ENCODE assay signal across 8 mouse cellular contexts in genomic region chr11:116695194-116695880, GRCm38 (mm10). TPM values are rescaled to one million over a fixed set of nuclear protein-coding genes. Genes with fewer than 3 reads are reported as not detected.
DNase-seq lines count a peak whose midpoint lies in the region; ATAC-seq and TF ChIP-seq lines count a peak whose summit lies in the region.

No protein-coding gene starts in this region.

- H3K9me3 ChIP-seq in forebrain, embryonic 13.5 days (replicated peaks): no peaks in the 10 kb centered on the region
- H3K9me3 ChIP-seq in forebrain, embryonic 16.5 days (ENCODE audit: control insufficient read depth, low read length): no peaks in the 10 kb centered on the region
- no peaks in the 10 kb centered on the region for H3K9me3 ChIP-seq in E14TG2a.4 (ENCODE audit: low read length)
- H3K9me3 ChIP-seq in heart, embryonic 11.5 days (replicated peaks; ENCODE audit: control insufficient read depth, low read length): no peaks in the 10 kb centered on the region
- no peaks in the 10 kb centered on the region for H3K9me3 ChIP-seq in forebrain, embryonic 14.5 days (replicated peaks; ENCODE audit: control insufficient read depth, low read length)

- H3K4me3 ChIP-seq in forebrain, embryonic 13.5 days: no peak overlapping the region
- H3K4me3 ChIP-seq in forebrain, embryonic 16.5 days (replicated peaks; ENCODE audit: low read length): no peak overlapping the region
- H3K4me3 ChIP-seq in E14TG2a.4 (replicated peaks; ENCODE audit: low read length): peak overlapping the region; percentile 84
- peak overlapping the region; percentile 44; the same call in 1 of the 2 replicates for H3K4me3 ChIP-seq in heart, embryonic 11.5 days (ENCODE audit: low read depth, low read length)
- no peak overlapping the region for H3K4me3 ChIP-seq in forebrain, embryonic 14.5 days (ENCODE audit: low read depth, low read length)

- no peaks in the 10 kb centered on the region for H3K36me3 ChIP-seq in forebrain, embryonic 13.5 days (ENCODE audit: poor library complexity, severe bottlenecking)
- no peaks in the 10 kb centered on the region for H3K36me3 ChIP-seq in forebrain, embryonic 16.5 days (ENCODE audit: control insufficient read depth, insufficient read depth)
- peaks cover 20% of the 10 kb centered on the region for H3K36me3 ChIP-seq in E14TG2a.4 (ENCODE audit: insufficient read depth, low read length)
- H3K36me3 ChIP-seq in heart, embryonic 11.5 days (ENCODE audit: control insufficient read depth, insufficient read depth, low read length): no peaks in the 10 kb centered on the region
- H3K36me3 ChIP-seq in forebrain, embryonic 14.5 days (ENCODE audit: control insufficient read depth, insufficient read depth, low read length): no peaks in the 10 kb centered on the region

- WGBS in forebrain, embryonic 13.5 days: 17% methylated on average over 23 of the region's 23 CpGs
- WGBS in forebrain, embryonic 16.5 days: 16% methylated on average over 23 of the region's 23 CpGs
- WGBS in heart, embryonic 11.5 days (ENCODE audit: insufficient replicate concordance): 28% methylated on average over 23 of the region's 23 CpGs
- WGBS in forebrain, embryonic 14.5 days: 17% methylated on average over 23 of the region's 23 CpGs

- H3K9ac ChIP-seq in forebrain, embryonic 13.5 days: no peak overlapping the region
- H3K9ac ChIP-seq in forebrain, embryonic 16.5 days (replicated peaks; ENCODE audit: low read depth, low read length): no peak overlapping the region
- no peak overlapping the region for H3K9ac ChIP-seq in heart, embryonic 11.5 days (ENCODE audit: low read depth, low read length)
- no peak overlapping the region for H3K9ac ChIP-seq in forebrain, embryonic 14.5 days (ENCODE audit: low read length)

- H3K4me1 ChIP-seq in forebrain, embryonic 13.5 days: peaks cover 19% of the 10 kb centered on the region
- peaks cover 11% of the 10 kb centered on the region for H3K4me1 ChIP-seq in forebrain, embryonic 16.5 days (replicated peaks; ENCODE audit: control insufficient read depth, insufficient read depth, low read length)
- H3K4me1 ChIP-seq in E14TG2a.4 (replicated peaks; ENCODE audit: low read depth, low read length): peaks cover 78% of the 10 kb centered on the region
- peaks cover 7% of the 10 kb centered on the region; the same call in 1 of the 2 replicates for H3K4me1 ChIP-seq in heart, embryonic 11.5 days (ENCODE audit: control insufficient read depth, insufficient read depth, low read length)
- H3K4me1 ChIP-seq in forebrain, embryonic 14.5 days (ENCODE audit: control insufficient read depth, insufficient read depth, low read length): no peaks in the 10 kb centered on the region

- H3K4me2 ChIP-seq in forebrain, embryonic 13.5 days: peak overlapping the region; percentile 61; the same call in 1 of the 2 replicates
- H3K4me2 ChIP-seq in forebrain, embryonic 16.5 days (ENCODE audit: low read length): no peak overlapping the region
- H3K4me2 ChIP-seq in heart, embryonic 11.5 days: peak overlapping the region; percentile 85
- no peak overlapping the region for H3K4me2 ChIP-seq in forebrain, embryonic 14.5 days (ENCODE audit: low read length)

- no peak for TF ChIP-seq CTCF in E14TG2a.4 (conservative IDR thresholded peaks at IDR 0.05; ENCODE audit: low read length)

- H3K27me3 ChIP-seq in forebrain, embryonic 13.5 days: peaks cover 39% of the 10 kb centered on the region
- peaks cover 30% of the 10 kb centered on the region for H3K27me3 ChIP-seq in forebrain, embryonic 16.5 days (replicated peaks; ENCODE audit: control insufficient read depth, insufficient read depth, low read length)
- 0 out of 2 replicates have a peak, but pooled peaks cover 5% of the 10 kb centered on the region for H3K27me3 ChIP-seq in E14TG2a.4 (ENCODE audit: insufficient read depth, low read length)
- peaks cover 39% of the 10 kb centered on the region for H3K27me3 ChIP-seq in heart, embryonic 11.5 days (ENCODE audit: control insufficient read depth, insufficient read depth, low read length)
- H3K27me3 ChIP-seq in forebrain, embryonic 14.5 days (replicated peaks; ENCODE audit: control insufficient read depth, insufficient read depth, low read length): peaks cover 28% of the 10 kb centered on the region

- H3K27ac ChIP-seq in forebrain, embryonic 13.5 days: no peak overlapping the region
- no peak overlapping the region for H3K27ac ChIP-seq in forebrain, embryonic 16.5 days (ENCODE audit: low read length)
- no peak overlapping the region for H3K27ac ChIP-seq in heart, embryonic 11.5 days (ENCODE audit: low read depth, low read length)
- no peak overlapping the region for H3K27ac ChIP-seq in forebrain, embryonic 14.5 days (ENCODE audit: low read depth, low read length)

- DNase-seq in kidney, postnatal 4 days: peak; percentile 42 to 54
- no peak for DNase-seq in thymus, postnatal 36 days
- DNase-seq in forebrain, embryonic 14.5 days (ENCODE audit: low spot score): no peak

- no peak for ATAC-seq in forebrain, embryonic 13.5 days
- ATAC-seq in forebrain, embryonic 16.5 days: no peak
- ATAC-seq in heart, embryonic 11.5 days (replicated peaks; ENCODE audit: insufficient number of reproducible peaks, low FRiP score, low TSS enrichment): no peak
- no peak for ATAC-seq in megakaryocyte progenitor cell, adult 5-6 weeks (replicated peaks; ENCODE audit: poor library complexity)
- no peak for ATAC-seq in forebrain, embryonic 14.5 days

RNA-seq across cellular contexts. Expression of gene Cygb, which starts 41.2 kb away (rescaled TPM):
- polyA plus RNA-seq in forebrain, embryonic 13.5 days (2015; fragmentation: Nextera tagmentation; extraction: Ambion mirVana): 8.8 and 9.3 TPM in 2 replicates
- polyA plus RNA-seq in forebrain, embryonic 16.5 days (2015; fragmentation: Nextera tagmentation; extraction: Ambion mirVana): 16.6 TPM in 2 replicates
- polyA plus RNA-seq in heart, embryonic 11.5 days (2014; fragmentation: Nextera tagmentation; extraction: Ambion mirVana): 1.1 and 1.2 TPM in 2 replicates
- total RNA-seq in megakaryocyte progenitor cell, adult 5-6 weeks (2015): not detected in 2 replicates
- total RNA-seq in megakaryocyte progenitor cell, adult 5-6 weeks (2017): not detected in 2 replicates
- 14.7 and 15.4 TPM in 2 replicates for polyA plus RNA-seq in forebrain, embryonic 14.5 days (2014; fragmentation: Nextera tagmentation; extraction: Ambion mirVana)

RNA-seq across cellular contexts. Expression of gene Prcd, which starts 42.0 kb away (rescaled TPM):
- 0.79 and 0.80 TPM in 2 replicates for polyA plus RNA-seq in forebrain, embryonic 13.5 days (2015; fragmentation: Nextera tagmentation; extraction: Ambion mirVana)
- polyA plus RNA-seq in forebrain, embryonic 16.5 days (2015; fragmentation: Nextera tagmentation; extraction: Ambion mirVana): 2.9 and 3.2 TPM in 2 replicates
- 0.35 and 0.92 TPM in 2 replicates for polyA plus RNA-seq in heart, embryonic 11.5 days (2014; fragmentation: Nextera tagmentation; extraction: Ambion mirVana)
- total RNA-seq in megakaryocyte progenitor cell, adult 5-6 weeks (2015): 0.47 TPM in 1 of 2 replicates, not detected in the other
- total RNA-seq in megakaryocyte progenitor cell, adult 5-6 weeks (2017): 0.17 TPM in 1 of 2 replicates, not detected in the other
- polyA plus RNA-seq in forebrain, embryonic 14.5 days (2014; fragmentation: Nextera tagmentation; extraction: Ambion mirVana): 1.4 and 1.7 TPM in 2 replicates

Comparison
In these comparisons a context has a peak if more than half of its experiments do, and no peak if none do; other contexts are left out.
1. H3K4me2 ChIP-seq: peak in forebrain, embryonic 13.5 days (single experiment) and heart, embryonic 11.5 days (single experiment); none in forebrain, embryonic 16.5 days (single experiment) and forebrain, embryonic 14.5 days (single experiment).
2. H3K4me3 ChIP-seq: peak in E14TG2a.4 (single experiment) and heart, embryonic 11.5 days (single experiment); none in forebrain, embryonic 13.5 days (single experiment), forebrain, embryonic 16.5 days (single experiment) and forebrain, embryonic 14.5 days (single experiment).
3. DNase-seq: peak in kidney, postnatal 4 days (2 of 2); none in thymus, postnatal 36 days (0 of 2) and forebrain, embryonic 14.5 days (single experiment).